In genomic region chr10:67377643-67378223, GRCm38 (mm10) we compare ENCODE assay signal across 10 mouse cellular contexts.
DNase-seq lines count a peak whose midpoint lies in the region; ATAC-seq lines count a peak whose summit lies in the region.
"Had no signal": no experiment of that assay in that cellular context is flagged by ENCODE, and none has a peak within 500 bp of the region (broad histone marks: within the 10 kb centered on the region; RNA-seq: fewer than 3 reads in every experiment).

No protein-coding gene starts in this region.

- no peak overlapping the region for H3K9ac ChIP-seq in midbrain, embryonic 11.5 days (ENCODE audit: low read length)
- no peak overlapping the region for H3K9ac ChIP-seq in midbrain, embryonic 15.5 days

- no peaks in the 10 kb centered on the region for H3K27me3 ChIP-seq in midbrain, embryonic 11.5 days (ENCODE audit: control insufficient read depth, insufficient read depth, low read length)
- no peaks in the 10 kb centered on the region for H3K27me3 ChIP-seq in midbrain, embryonic 15.5 days (replicated peaks)

- H3K9me3 ChIP-seq in midbrain, embryonic 11.5 days (ENCODE audit: control insufficient read depth, low read length), result no peaks in the 10 kb centered on the region
- no peaks in the 10 kb centered on the region for H3K9me3 ChIP-seq in midbrain, embryonic 15.5 days

- H3K4me1 ChIP-seq in midbrain, embryonic 11.5 days (ENCODE audit: control insufficient read depth, insufficient read depth, low read length), result 0 out of 2 replicates have a peak, but pooled peaks cover 2% of the 10 kb centered on the region
- H3K4me1 ChIP-seq in midbrain, embryonic 15.5 days, result no peaks in the 10 kb centered on the region

- H3K27ac ChIP-seq in midbrain, embryonic 11.5 days (ENCODE audit: low read depth, low read length), result no peak overlapping the region
- no peak overlapping the region for H3K27ac ChIP-seq in midbrain, embryonic 15.5 days

- H3K36me3 ChIP-seq in midbrain, embryonic 11.5 days (ENCODE audit: control insufficient read depth, insufficient read depth, low read length), result no peaks in the 10 kb centered on the region
- H3K36me3 ChIP-seq in midbrain, embryonic 15.5 days (replicated peaks), result no peaks in the 10 kb centered on the region

- intact Hi-C loops in heart, postnatal 10 days (cut with DNase I), result no loop called here

- WGBS in midbrain, embryonic 11.5 days, result 86% methylated on average over 17 of the region's 17 CpGs
- WGBS in midbrain, embryonic 15.5 days, result 84% methylated on average over 17 of the region's 17 CpGs

- H3K4me3 ChIP-seq in midbrain, embryonic 11.5 days (ENCODE audit: low read depth, low read length), result no peak overlapping the region
- no peak overlapping the region for H3K4me3 ChIP-seq in midbrain, embryonic 15.5 days

- no peak overlapping the region for H3K4me2 ChIP-seq in midbrain, embryonic 11.5 days
- H3K4me2 ChIP-seq in midbrain, embryonic 15.5 days, result no peak overlapping the region

- DNase-seq in adrenal gland, adult (ENCODE audit: inconsistent age in 2 of 2, low spot score in 1 of 2), result peak; percentile 74 to 87
- no peak for DNase-seq in adrenal gland, postnatal 4 days (ENCODE audit: low spot score in 2 of 2)
- peak; percentile 56 for DNase-seq in midbrain, embryonic 11.5 days (ENCODE audit: low spot score, missing footprints)
- peak; percentile 15 to 20 for DNase-seq in heart, postnatal 10 days
- DNase-seq in skeletal muscle tissue, adult 2 months (ENCODE audit: low read depth, low spot score), result peak; percentile 2
- no peak for DNase-seq in thymus, adult 18-20 months
- DNase-seq in adipocyte (ENCODE audit: low spot score), result no peak
- DNase-seq: cerebellum, adult 9-11 months; lung, postnatal 10 days had no signal

- ATAC-seq in midbrain, embryonic 11.5 days (ENCODE audit: low FRiP score), result no peak
- no peak for ATAC-seq in midbrain, embryonic 15.5 days (replicated peaks)

Comparison
In these comparisons a context has a peak if more than half of its experiments do, and no peak if none do; other contexts are left out.
1. DNase-seq: peak in adrenal gland, adult (2 of 2), midbrain, embryonic 11.5 days (single experiment), heart, postnatal 10 days (2 of 2) and skeletal muscle tissue, adult 2 months (single experiment); none in adrenal gland, postnatal 4 days (0 of 2), thymus, adult 18-20 months (0 of 2) and adipocyte (single experiment).